Mouse (Mus musculus): ENCODE measurements around the gene Stat3. TPM values are rescaled to one million over a fixed set of nuclear protein-coding genes. Genes with fewer than 3 reads are reported as not detected.

Stat3 gene
- total RNA-seq, 4 experiments from 2014 or later, result 42.9 to 75.3 (median 52.9) TPM

- no peak for DNase-seq (ENCODE audit: low spot score in 2 of 2)
Observed at GRCm38 (mm10) chr11:100927386-100927785, 12.0 kb downstream of the Stat3 start.

GRCm38 (mm10) chr11:100924386-100924919, 14.9 kb downstream of the Stat3 start:
- DNase-seq (ENCODE audit: low spot score in 2 of 2), result no peak

- no peak for DNase-seq (ENCODE audit: low spot score in 2 of 2)
Observed at GRCm38 (mm10) chr11:100920887-100921624, 18.3 kb downstream of the Stat3 start.

DNA sequence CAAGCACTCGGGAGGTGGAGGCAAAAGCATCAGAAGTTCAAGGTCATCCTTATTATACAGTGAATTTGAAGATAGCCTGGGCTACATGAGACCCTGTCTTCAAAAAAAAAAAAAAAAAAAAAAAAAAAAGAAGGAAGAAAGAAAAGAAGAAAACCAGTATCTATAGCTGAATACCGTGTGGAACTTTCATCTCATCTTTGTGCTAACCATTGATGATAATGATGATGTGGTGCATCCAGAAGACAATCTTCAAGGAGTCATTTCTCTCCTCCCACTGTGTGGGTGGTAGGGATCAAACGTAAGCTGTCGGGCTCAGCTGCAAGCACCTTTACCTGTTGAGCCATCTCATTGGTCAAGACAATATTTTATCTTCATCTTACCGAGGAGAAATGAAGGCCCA, 21.3 kb downstream of the Stat3 start:
- no peak for DNase-seq (ENCODE audit: low spot score in 2 of 2)

DNA sequence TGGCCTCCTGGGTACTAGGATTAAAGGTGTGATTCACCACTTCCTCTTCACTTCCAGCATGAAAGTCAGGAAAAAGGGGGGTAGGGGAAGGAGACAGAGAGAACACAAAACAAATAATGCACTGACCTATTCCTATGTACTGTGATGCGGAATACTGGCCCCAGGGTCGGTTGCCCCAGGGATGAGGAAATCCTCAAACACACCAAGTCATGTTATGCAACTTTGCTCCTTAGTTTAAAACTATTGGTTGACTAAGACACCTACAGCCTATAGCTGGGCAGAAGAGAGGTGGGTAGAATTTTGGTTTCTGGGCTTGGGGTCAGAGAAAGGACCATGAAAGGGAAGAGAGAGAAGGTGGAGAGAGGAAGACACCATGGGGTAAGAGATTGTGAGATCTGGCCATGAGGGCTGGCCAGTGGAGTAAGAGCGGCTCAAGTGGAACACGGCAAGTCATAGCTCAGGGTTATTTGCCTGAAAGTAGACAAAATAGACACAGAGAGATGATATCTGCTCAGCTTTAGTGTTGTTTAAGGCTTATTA, 22.8 kb downstream of the Stat3 start:
- DNase-seq (ENCODE audit: low spot score in 2 of 2), result no peak

GRCm38 (mm10) chr11:100915063-100915462, 24.3 kb downstream of the Stat3 start:
- no peak for DNase-seq (ENCODE audit: low spot score in 2 of 2)

- DNase-seq (ENCODE audit: low spot score in 2 of 2), result no peak
Observed at GRCm38 (mm10) chr11:100914415-100914814, 24.9 kb downstream of the Stat3 start.

GRCm38 (mm10) chr11:100912401-100913155, 26.8 kb downstream of the Stat3 start:
- no peak for DNase-seq (ENCODE audit: low spot score in 2 of 2)

DNA sequence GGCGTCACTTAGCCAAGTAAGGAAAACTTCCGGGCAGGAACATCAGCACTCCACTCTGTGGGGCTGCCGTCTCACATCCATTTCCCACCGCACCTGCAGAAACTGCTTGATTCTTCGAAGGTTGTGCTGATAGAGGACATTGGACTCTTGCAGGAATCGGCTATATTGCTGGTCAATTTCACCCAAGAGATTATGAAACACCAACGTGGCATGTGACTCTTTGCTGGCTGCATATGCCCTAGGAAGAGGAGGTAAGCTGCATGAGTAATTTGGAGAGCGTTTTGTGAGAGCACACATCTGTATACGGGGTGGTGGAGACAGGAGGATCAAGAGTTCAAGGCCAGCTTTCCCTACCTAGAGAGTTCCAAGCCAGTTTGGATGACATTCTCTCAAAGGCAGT, 30.8 kb downstream of the Stat3 start:
- no peak for DNase-seq (ENCODE audit: low spot score in 2 of 2)

DNA sequence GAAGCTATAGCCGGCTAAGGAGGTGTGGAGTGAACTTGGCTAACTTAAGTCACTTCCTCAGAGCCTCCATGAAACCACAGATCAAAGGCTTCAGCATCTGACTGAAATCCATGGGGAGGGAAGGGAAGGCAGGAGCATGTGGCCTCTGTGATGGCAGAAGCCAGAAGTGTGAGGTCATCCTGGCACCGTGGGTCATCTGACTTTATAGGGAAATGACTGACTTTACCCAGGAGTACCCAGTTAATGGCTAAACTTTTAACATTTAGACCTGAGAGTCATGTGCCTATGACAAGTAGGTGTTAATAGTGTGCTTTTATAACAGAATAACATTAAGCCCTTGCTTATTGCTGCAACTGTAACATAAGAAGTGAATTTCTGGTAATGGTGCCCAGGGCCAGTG, 31.2 kb downstream of the Stat3 start:
- no peak for DNase-seq (ENCODE audit: low spot score in 2 of 2)

DNA sequence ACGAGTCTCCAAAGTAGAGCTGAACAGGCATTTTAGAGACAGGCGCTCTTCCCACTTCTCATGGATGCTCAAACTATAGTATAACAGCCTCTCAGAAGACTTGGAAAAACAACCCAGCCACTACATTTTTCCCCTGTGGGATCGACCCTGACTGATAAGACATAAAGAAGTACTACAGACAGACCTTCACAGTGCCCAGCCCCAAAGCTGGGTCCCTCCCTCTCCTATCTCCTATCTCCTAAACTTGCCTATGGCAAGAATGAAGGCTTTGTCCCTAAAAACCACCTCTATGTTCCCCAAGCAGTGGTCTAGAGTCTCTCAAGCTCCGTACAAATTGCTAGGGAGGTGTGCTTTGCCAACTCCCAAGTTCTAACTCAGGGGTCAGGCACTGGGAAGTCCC, 32.5 kb downstream of the Stat3 start:
- no peak for DNase-seq (ENCODE audit: low spot score in 2 of 2)

GRCm38 (mm10) chr11:100905929-100906328, 33.4 kb downstream of the Stat3 start:
- DNase-seq (ENCODE audit: low spot score in 2 of 2), result no peak

DNA sequence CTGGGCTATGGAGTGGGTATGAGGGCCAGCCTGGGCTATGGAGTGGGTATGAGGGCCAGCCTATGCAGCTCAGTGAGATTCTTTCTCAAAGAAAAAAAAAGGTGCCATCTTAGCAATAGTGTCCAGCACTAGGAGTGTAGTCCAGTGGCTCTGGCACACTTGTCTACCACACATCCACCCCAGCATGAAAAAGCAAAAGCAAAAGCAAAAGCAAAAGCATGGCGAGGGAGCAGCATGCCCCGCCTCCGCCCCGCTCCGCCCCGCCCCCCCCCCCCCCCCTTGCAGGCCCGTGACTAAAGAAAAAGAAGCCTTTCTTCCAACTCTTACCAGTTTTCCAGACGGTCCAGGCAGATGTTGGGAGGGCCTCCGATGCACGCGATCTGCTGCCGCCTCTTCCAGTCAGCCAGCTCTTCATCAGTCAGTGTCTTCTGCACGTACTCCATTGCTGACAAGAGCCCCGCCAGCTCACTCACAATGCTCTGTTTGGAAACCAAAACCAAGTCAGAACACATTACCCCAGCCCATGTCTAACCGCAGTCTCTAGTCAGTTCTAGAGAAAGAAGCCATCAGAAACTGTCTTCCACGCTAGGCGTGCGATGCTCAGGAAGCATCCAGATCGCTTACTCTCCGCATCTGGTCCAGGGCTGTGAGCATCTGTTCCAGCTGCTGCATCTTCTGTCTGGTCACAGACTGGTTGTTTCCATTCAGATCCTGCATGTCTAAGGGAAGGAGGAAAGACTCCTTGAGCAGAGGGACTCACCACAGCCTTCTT, 34.6 kb downstream of the Stat3 start:
- no peak for DNase-seq (ENCODE audit: low spot score in 2 of 2)

GRCm38 (mm10) chr11:100898441-100899199, 40.7 kb downstream of the Stat3 start:
- no peak for DNase-seq (ENCODE audit: low spot score in 2 of 2)

DNA sequence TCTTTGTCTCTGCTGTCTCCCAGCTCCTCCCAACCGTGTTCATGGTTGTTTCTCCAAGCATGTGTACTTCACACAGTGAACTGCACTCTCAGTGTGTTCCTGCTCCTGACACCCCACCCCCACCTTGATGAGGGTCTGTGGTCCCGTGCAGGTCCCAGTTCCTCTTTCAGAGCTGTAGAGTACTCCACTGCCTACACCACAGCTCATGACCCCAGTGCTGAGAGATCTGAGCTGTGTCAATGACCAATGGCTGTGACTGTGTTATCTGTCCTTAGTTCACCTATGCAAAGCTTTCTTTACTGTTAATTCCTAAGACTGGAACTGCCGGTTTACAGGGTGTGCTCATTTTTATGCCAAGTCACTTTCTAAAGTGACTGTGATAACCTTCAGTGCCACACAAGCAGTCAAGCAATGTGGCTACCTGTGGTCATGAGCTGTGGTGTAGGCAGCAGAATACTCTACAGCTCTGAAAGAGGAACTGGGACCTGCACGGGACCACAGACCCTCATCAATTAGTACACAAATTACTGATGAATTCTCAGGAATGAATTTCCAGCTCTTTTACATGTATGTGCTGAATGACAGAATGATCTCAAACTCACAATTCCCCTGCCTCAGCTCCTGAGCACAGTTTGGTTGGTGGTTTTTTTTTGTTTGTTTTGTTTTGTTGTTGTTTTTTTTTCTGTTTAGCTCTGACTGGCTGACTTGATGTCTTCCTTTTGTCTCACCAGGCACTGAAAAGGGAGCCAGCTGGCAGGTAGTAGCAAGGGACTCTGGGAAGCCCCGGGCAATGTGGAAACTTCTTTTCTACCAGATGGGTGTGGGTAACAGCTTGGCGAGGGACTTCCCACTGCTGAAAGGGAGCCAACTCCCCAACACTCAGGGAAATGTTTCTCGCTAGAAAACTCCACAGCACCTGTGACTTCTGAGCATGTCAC, 41.8 kb downstream of the Stat3 start:
- DNase-seq (ENCODE audit: low spot score in 2 of 2), result peak; percentile 54 to 67

- DNase-seq (ENCODE audit: low spot score in 2 of 2), result no peak
Observed at GRCm38 (mm10) chr11:100896078-100896477, 43.3 kb downstream of the Stat3 start.

DNA sequence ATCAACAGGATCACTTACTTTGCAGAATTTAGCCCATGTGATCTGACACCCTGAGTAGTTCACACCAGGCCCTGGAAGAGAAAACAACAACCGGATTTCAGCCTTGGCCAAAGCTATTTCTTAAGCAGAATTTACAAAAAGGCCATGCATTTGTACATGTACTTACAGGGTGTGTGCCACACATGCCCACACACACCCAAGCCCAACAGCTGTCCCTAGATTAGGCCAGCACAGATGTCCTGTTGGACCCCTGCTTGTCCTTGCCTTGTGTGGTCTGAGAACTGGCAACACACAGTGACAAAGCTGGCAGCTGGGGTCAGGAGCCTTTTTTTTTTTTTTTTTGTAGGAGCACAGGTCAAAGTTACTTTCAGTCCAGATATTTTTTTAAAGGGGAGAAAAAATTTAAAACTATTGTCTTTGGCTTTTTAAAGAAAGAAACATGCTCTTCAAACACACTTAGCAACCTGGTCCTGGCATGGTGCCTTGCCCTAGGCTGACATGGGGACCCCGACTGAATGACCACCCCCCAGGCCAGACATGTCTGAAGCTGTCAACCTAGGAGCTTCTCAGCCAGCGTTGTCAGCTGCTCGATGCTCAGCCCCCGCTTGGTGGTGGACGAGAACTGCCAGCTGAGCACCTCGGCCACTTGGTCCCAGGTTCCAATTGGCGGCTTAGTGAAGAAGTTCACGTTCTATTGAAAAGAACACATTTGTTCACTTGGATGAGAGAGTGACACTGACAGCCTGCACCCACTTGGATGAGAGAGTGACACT, 45.0 kb downstream of the Stat3 start:
- no peak for DNase-seq (ENCODE audit: low spot score in 2 of 2)

GRCm38 (mm10) chr11:100893482-100893881, 45.9 kb downstream of the Stat3 start:
- DNase-seq (ENCODE audit: low spot score in 2 of 2), result peak; percentile 82 to 90

- no peak for DNase-seq (ENCODE audit: low spot score in 2 of 2)
Observed at GRCm38 (mm10) chr11:100892435-100892834, 46.9 kb downstream of the Stat3 start.

All from layer of hippocampus, adult 8-10 months (tissue).